Mouse (Mus musculus): ENCODE measurements around the gene Stk24. TPM values are rescaled to one million over a fixed set of nuclear protein-coding genes. Genes with fewer than 3 reads are reported as not detected.
A peak's percentile ranks its signal among the peaks of the same experiment; 100 is the strongest.

Stk24 gene
- total and polyA plus RNA-seq, 2 experiments from 2014 or later = 15.3 to 34.0 TPM

GRCm38 (mm10) chr14:121405120-121405519, 25.3 kb upstream of the Stk24 start:
- TF ChIP-seq CTCF (IDR thresholded peaks at IDR 0.05; ENCODE audit: low read depth) = no peak

GRCm38 (mm10) chr14:121399676-121400075, 19.9 kb upstream of the Stk24 start:
- Histone ChIP-seq H3K4me2 (ENCODE audit: low read depth) (no peak overlapping the region), H3K36me3 (ENCODE audit: insufficient read depth) (no peaks in the 10 kb centered on the region), H3K27ac (ENCODE audit: low read depth, low read length) (no peak overlapping the region), H3K4me3 (ENCODE audit: low read depth, low read length) (no peak overlapping the region), H3K9me3 (ENCODE audit: low read length) (no peaks in the 10 kb centered on the region), H3K9ac (no peak overlapping the region), H3K27me3 (ENCODE audit: insufficient read depth, low read length) (no peaks in the 10 kb centered on the region), H3K4me1 (ENCODE audit: insufficient read depth) (no peaks in the 10 kb centered on the region)
- no peak for ATAC-seq
- TF ChIP-seq CTCF (IDR thresholded peaks at IDR 0.05; ENCODE audit: low read depth) = no peak
- WGBS = 86% methylated on average over 6 of the region's 6 CpGs
- DNase-seq = no peak

More at GRCm38 (mm10) chr14:121405120-121405519, 25.3 kb upstream of the Stk24 start:
- Histone ChIP-seq H3K4me1 (ENCODE audit: insufficient read depth) (no peaks in the 10 kb centered on the region), H3K4me3 (ENCODE audit: low read depth, low read length) (peak overlapping the region; percentile 19), H3K9me3 (ENCODE audit: low read length) (no peaks in the 10 kb centered on the region), H3K27me3 (ENCODE audit: insufficient read depth, low read length) (no peaks in the 10 kb centered on the region), H3K27ac (ENCODE audit: low read depth, low read length) (no peak overlapping the region), H3K9ac (no peak overlapping the region), H3K4me2 (ENCODE audit: low read depth) (peak overlapping the region; percentile 40), H3K36me3 (ENCODE audit: insufficient read depth) (no peaks in the 10 kb centered on the region)
- DNase-seq (peak; percentile 9), ATAC-seq (no peak)
- WGBS = 46% methylated on average over 13 of the region's 13 CpGs

DNA sequence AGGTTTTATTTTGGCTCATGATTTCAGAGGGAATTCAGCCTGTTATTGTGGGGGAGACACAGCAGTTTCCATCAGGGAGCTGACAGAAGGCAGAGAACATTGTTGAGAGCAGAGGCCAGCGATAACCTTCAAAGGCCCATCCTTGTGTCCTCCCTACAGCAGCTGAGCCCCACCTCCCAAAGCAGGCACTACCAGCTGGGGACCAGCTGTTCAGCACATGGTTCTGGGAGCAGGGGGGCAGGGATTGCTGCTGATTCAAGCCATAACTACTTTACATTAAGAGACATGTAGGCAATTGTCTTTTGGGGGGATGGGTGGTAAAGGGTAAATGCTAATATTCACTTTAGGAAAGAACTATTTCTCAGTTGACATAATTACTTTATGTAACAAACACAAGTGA, 17.7 kb upstream of the Stk24 start:
- WGBS = 63% methylated on average over 1 of the region's 1 CpGs
- H3K9ac ChIP-seq = no peak overlapping the region
- no peak for TF ChIP-seq CTCF (IDR thresholded peaks at IDR 0.05; ENCODE audit: low read depth)

DNA sequence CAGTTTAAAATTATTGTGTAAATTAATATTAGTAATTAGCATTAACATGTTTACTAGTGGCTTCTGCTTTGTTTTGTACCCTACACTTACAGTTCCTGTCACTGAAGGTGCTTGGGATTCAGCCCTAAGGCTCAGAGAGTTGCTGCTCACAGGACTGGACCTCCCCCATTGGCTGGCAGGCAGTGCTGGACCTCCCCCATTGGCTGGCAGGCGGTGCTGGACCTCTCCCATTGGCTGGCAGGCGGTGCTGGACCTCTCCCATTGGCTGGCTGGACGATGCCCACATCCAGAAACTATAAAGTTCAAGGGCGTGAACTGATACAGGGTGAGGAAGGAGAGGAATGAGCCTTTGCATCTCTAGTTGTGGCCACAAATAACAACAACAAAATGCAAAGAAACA, 15.3 kb upstream of the Stk24 start:
- H3K4me3 ChIP-seq (ENCODE audit: low read depth, low read length) = no peak overlapping the region
- no peaks in the 10 kb centered on the region for H3K36me3 ChIP-seq (ENCODE audit: insufficient read depth)
- TF ChIP-seq CTCF (IDR thresholded peaks at IDR 0.05; ENCODE audit: low read depth) = no peak
- H3K9me3 ChIP-seq (ENCODE audit: low read length) = no peaks in the 10 kb centered on the region
- no peaks in the 10 kb centered on the region for H3K4me1 ChIP-seq (ENCODE audit: insufficient read depth)
- H3K27ac ChIP-seq (ENCODE audit: low read depth, low read length) = no peak overlapping the region
- 88% methylated on average over 4 of the region's 4 CpGs for WGBS
- H3K4me2 ChIP-seq (ENCODE audit: low read depth) = no peak overlapping the region
- no peaks in the 10 kb centered on the region for H3K27me3 ChIP-seq (ENCODE audit: insufficient read depth, low read length)
- DNase-seq (no peak), ATAC-seq (no peak)
- no peak overlapping the region for H3K9ac ChIP-seq

More for the DNA sequence above, 17.7 kb upstream of the Stk24 start:
- Histone ChIP-seq H3K9me3 (ENCODE audit: low read length) (no peaks in the 10 kb centered on the region), H3K27me3 (ENCODE audit: insufficient read depth, low read length) (no peaks in the 10 kb centered on the region), H3K36me3 (ENCODE audit: insufficient read depth) (no peaks in the 10 kb centered on the region), H3K27ac (ENCODE audit: low read depth, low read length) (no peak overlapping the region), H3K4me1 (ENCODE audit: insufficient read depth) (no peaks in the 10 kb centered on the region), H3K4me2 (ENCODE audit: low read depth) (no peak overlapping the region), H3K4me3 (ENCODE audit: low read depth, low read length) (no peak overlapping the region)
- ATAC-seq (no peak), DNase-seq (no peak)

DNA sequence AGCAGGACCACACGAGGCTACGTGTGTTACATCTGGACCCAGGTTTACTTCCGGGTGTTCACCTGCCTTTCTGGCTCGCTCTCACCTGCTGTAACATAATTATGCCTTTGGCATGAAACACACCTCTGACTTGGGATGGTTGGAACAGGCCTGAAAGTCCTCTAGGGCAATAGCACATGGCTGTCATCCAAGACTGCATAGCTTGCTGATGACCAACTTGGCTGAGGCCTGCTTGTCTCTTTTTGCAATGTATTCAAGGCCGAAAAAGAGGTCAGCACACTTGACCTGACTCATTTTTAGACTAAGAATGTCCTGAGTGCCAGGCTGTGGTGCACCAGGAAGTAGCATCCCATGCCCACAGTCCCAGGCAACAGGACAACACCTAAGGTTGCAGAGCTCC, 12.1 kb upstream of the Stk24 start:
- H3K4me2 ChIP-seq (ENCODE audit: low read depth) = no peak overlapping the region
- ATAC-seq = no peak
- H3K4me1 ChIP-seq (ENCODE audit: insufficient read depth) = no peaks in the 10 kb centered on the region
- TF ChIP-seq CTCF (IDR thresholded peaks at IDR 0.05; ENCODE audit: low read depth) = no peak
- no peaks in the 10 kb centered on the region for H3K27me3 ChIP-seq (ENCODE audit: insufficient read depth, low read length)
- WGBS = 87% methylated on average over 5 of the region's 5 CpGs
- no peak for DNase-seq
- H3K27ac ChIP-seq (ENCODE audit: low read depth, low read length) = no peak overlapping the region
- H3K4me3 ChIP-seq (ENCODE audit: low read depth, low read length) = no peak overlapping the region
- no peaks in the 10 kb centered on the region for H3K36me3 ChIP-seq (ENCODE audit: insufficient read depth)
- no peaks in the 10 kb centered on the region for H3K9me3 ChIP-seq (ENCODE audit: low read length)
- H3K9ac ChIP-seq = no peak overlapping the region

- no peaks in the 10 kb centered on the region for H3K9me3 ChIP-seq (ENCODE audit: low read length)
- H3K27me3 ChIP-seq (ENCODE audit: insufficient read depth, low read length) = no peaks in the 10 kb centered on the region
- ATAC-seq (no peak), DNase-seq (no peak)
- H3K4me3 ChIP-seq (ENCODE audit: low read depth, low read length) = no peak overlapping the region
- H3K4me1 ChIP-seq (ENCODE audit: insufficient read depth) = no peaks in the 10 kb centered on the region
- TF ChIP-seq CTCF (IDR thresholded peaks at IDR 0.05; ENCODE audit: low read depth) = no peak
- H3K4me2 ChIP-seq (ENCODE audit: low read depth) = no peak overlapping the region
- no peaks in the 10 kb centered on the region for H3K36me3 ChIP-seq (ENCODE audit: insufficient read depth)
- H3K27ac ChIP-seq (ENCODE audit: low read depth, low read length) = no peak overlapping the region
- H3K9ac ChIP-seq = no peak overlapping the region
- 29% methylated on average over 1 of the region's 1 CpGs for WGBS
These were observed 7.9 kb upstream of the Stk24 start for GRCm38 (mm10) chr14:121387760-121388159.

- Histone ChIP-seq H3K4me2 (ENCODE audit: low read depth) (no peak overlapping the region), H3K27me3 (ENCODE audit: insufficient read depth, low read length) (no peaks in the 10 kb centered on the region), H3K36me3 (ENCODE audit: insufficient read depth) (no peaks in the 10 kb centered on the region), H3K4me1 (ENCODE audit: insufficient read depth) (no peaks in the 10 kb centered on the region), H3K9ac (no peak overlapping the region), H3K27ac (ENCODE audit: low read depth, low read length) (no peak overlapping the region), H3K4me3 (ENCODE audit: low read depth, low read length) (no peak overlapping the region), H3K9me3 (ENCODE audit: low read length) (no peaks in the 10 kb centered on the region)
- ATAC-seq (no peak), DNase-seq (no peak)
- no peak for TF ChIP-seq CTCF (IDR thresholded peaks at IDR 0.05; ENCODE audit: low read depth)
- WGBS = 89% methylated on average over 8 of the region's 8 CpGs
These were observed 5.6 kb upstream of the Stk24 start for GRCm38 (mm10) chr14:121385440-121385839.

GRCm38 (mm10) chr14:121383801-121384200, 4.0 kb upstream of the Stk24 start:
- no peak for TF ChIP-seq CTCF (IDR thresholded peaks at IDR 0.05; ENCODE audit: low read depth)
- 0 out of 2 replicates have a peak, but pooled peaks cover 7% of the 10 kb centered on the region for H3K4me1 ChIP-seq (ENCODE audit: insufficient read depth)
- 17% methylated on average over 3 of the region's 3 CpGs for WGBS
- ATAC-seq (no peak), DNase-seq (no peak)
- no peaks in the 10 kb centered on the region for H3K9me3 ChIP-seq (ENCODE audit: low read length)
- H3K9ac ChIP-seq = no peak overlapping the region
- H3K27ac ChIP-seq (ENCODE audit: low read depth, low read length) = no peak overlapping the region
- no peak overlapping the region for H3K4me3 ChIP-seq (ENCODE audit: low read depth, low read length)
- H3K4me2 ChIP-seq (ENCODE audit: low read depth) = no peak overlapping the region
- no peaks in the 10 kb centered on the region for H3K27me3 ChIP-seq (ENCODE audit: insufficient read depth, low read length)
- H3K36me3 ChIP-seq (ENCODE audit: insufficient read depth) = no peaks in the 10 kb centered on the region
